Mouse (Mus musculus) forebrain, embryonic 16.5 days (tissue): Measurements from ENCODE around the gene Srsf1. TPM values are rescaled to one million over a fixed set of nuclear protein-coding genes. Genes with fewer than 3 reads are reported as not detected.

Source experiments
- ATAC-seq: fragments of 200-750 bp; cut with Nextera tagmentation; 2 replicates; pipeline ENCODE4 v1.8.0; 2017; ENCODE audit warnings: mild to moderate bottlenecking, moderate library complexity
- H3K27ac ChIP-seq: fragments of 300-500 bp; sonication (generic); 2 replicates; pipeline ENCODE4 v1.5.1; 2014; ENCODE audit warnings: low read length, control low read depth
- H3K27me3 ChIP-seq: fragments of 300-500 bp; sonication (generic); replicated peaks from 2 replicates; pipeline ENCODE4 v1.6.1; 2014; ENCODE audit warnings: low read length; ENCODE audit not compliant: control insufficient read depth, insufficient read depth
- H3K36me3 ChIP-seq: fragments of 300-500 bp; sonication (generic); 2 replicates; pipeline ENCODE4 v1.6.1; 2014; ENCODE audit not compliant: control insufficient read depth, insufficient read depth
- H3K4me1 ChIP-seq: fragments of 300-500 bp; sonication (generic); replicated peaks from 2 replicates; pipeline ENCODE4 v1.6.1; 2014; ENCODE audit warnings: low read length; ENCODE audit not compliant: control insufficient read depth, insufficient read depth
- H3K4me2 ChIP-seq: fragments of 300-500 bp; sonication (generic); 2 replicates; pipeline ENCODE4 v1.6.1; 2014; ENCODE audit warnings: mild to moderate bottlenecking, low read length, control low read depth
- H3K4me3 ChIP-seq: fragments of 300-500 bp; sonication (generic); replicated peaks from 2 replicates; pipeline ENCODE4 v1.5.1; 2014; ENCODE audit warnings: mild to moderate bottlenecking, low read length, control low read depth
- H3K9ac ChIP-seq: fragments of 300-500 bp; sonication (generic); replicated peaks from 2 replicates; pipeline ENCODE4 v1.6.1; 2014; ENCODE audit warnings: low read depth, low read length, control low read depth
- H3K9me3 ChIP-seq: fragments of 300-500 bp; sonication (generic); 2 replicates; pipeline ENCODE4 v1.6.1; 2016; ENCODE audit warnings: low read length; ENCODE audit not compliant: control insufficient read depth
- WGBS: fragments of 180-500 bp; shearing (Covaris S2); extraction: QIAGEN DNeasy Blood & Tissue Kit; methylation state at CpG from one replicate; pipeline ENCODE4 v1.1.7; 2014; 5-methylcytosine and 5-hydroxymethylcytosine counted together
- polyA plus RNA-seq: library from polyadenylated mRNA; unstranded; fragments of >200 nt; fragmentation: Nextera tagmentation; extraction: Ambion mirVana; gene quantifications from 2 replicates; pipeline ENCODE4 v1.2.1, GENCODE M21; 2015

Srsf1 gene
- polyA plus RNA-seq, 1 experiment from 2014 or later, result 290 TPM

DNA sequence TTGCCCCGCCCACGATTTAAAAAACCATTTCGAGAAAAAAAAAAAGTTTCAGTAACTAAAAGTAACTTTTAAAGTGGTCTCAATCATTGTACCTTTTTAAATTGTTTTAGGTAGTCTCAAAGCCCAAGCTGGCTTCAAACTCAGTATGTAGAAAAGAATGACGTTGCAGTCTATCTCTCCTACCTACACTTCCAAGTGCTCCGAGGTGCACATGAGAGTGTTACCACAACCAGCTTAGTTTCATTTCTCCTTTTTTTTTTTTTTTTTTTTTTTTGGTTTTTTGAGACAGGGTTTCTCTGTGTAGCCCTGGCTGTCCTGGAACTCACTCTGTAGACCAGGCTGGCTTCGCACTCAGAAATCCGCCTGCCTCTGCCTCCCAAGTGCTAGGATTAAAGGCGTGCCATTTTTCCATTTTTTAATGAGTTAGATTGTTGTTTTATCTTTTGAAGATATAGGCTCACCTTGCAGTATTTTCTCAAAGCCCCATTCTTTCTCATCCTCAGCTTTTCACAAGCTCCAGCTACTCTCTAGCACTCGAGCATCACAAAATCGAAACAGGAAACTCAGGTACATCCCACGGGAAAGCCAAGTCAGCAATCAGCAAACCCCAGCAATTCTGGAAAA lies 34.4 kb upstream of the Srsf1 start:
- 94% methylated on average over 11 of the region's 11 CpGs for WGBS
- H3K9ac ChIP-seq, result no peak overlapping the region

DNA sequence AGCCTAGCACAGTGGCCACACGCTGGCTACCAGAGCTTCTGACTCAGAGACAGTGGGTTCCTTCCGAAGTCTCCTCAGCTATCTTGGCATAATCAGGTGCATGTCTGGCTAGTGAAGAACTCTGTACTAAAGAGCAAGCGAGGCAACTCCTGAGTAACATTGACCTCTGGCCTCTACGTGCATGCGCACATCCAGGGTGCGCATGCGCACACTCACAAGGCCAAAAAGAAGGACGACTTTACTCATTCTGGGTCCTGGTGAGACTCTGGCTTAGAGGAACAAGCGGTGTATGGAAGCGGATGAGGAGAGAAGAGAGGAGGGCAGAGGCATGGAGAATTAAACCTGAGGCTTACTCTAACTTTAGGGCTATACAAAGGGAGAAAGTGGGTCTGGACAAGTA lies 33.5 kb upstream of the Srsf1 start:
- WGBS, result 93% methylated on average over 10 of the region's 10 CpGs

More for the DNA sequence above, 34.4 kb upstream of the Srsf1 start:
- Histone ChIP-seq H3K27me3 (0 out of 2 replicates have a peak, but pooled peaks cover 2% of the 10 kb centered on the region), H3K27ac (no peak overlapping the region), H3K9me3 (no peaks in the 10 kb centered on the region), H3K4me2 (no peak overlapping the region), H3K4me1 (peaks cover 18% of the 10 kb centered on the region), H3K4me3 (no peak overlapping the region), H3K36me3 (no peaks in the 10 kb centered on the region)
- no peak for ATAC-seq

GRCm38 (mm10) chr11:88015161-88015560 lies 32.0 kb upstream of the Srsf1 start:
- no peaks in the 10 kb centered on the region for H3K36me3 ChIP-seq
- no peak for ATAC-seq
- H3K27me3 ChIP-seq, result 0 out of 2 replicates have a peak, but pooled peaks cover 2% of the 10 kb centered on the region
- H3K9me3 ChIP-seq, result no peaks in the 10 kb centered on the region
- H3K4me1 ChIP-seq, result peaks cover under 1% of the 10 kb centered on the region
- no peak overlapping the region for H3K9ac ChIP-seq
- H3K4me3 ChIP-seq, result no peak overlapping the region
- H3K27ac ChIP-seq, result no peak overlapping the region; the same call in 1 of the 2 replicates
- 83% methylated on average over 11 of the region's 11 CpGs for WGBS
- no peak overlapping the region for H3K4me2 ChIP-seq

More for the DNA sequence above, 33.5 kb upstream of the Srsf1 start:
- Histone ChIP-seq H3K4me3 (no peak overlapping the region), H3K9ac (no peak overlapping the region), H3K9me3 (no peaks in the 10 kb centered on the region), H3K36me3 (no peaks in the 10 kb centered on the region), H3K27me3 (0 out of 2 replicates have a peak, but pooled peaks cover 2% of the 10 kb centered on the region), H3K27ac (no peak overlapping the region), H3K4me1 (peaks cover 16% of the 10 kb centered on the region), H3K4me2 (no peak overlapping the region)
- ATAC-seq, result no peak

DNA sequence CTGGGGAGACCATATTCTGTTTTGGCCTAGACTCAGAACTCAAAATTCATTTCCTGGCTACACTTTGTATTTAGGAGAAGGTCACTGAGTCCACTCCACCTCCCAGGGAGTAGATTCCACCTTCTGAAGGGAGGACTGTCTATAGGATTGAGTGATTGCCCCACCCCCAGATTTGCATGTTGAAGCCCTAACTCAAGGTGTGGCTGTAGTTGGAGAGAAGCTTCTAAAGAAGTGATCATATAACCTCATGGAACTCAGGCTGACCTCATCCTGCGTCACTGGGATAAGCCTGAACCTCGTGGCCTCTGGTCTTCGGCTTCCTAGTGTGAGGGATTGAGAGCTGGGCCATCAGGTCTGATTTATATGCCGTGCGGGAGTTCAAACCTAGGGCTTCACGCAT lies 31.4 kb upstream of the Srsf1 start:
- ATAC-seq, result no peak
- WGBS, result 93% methylated on average over 6 of the region's 6 CpGs
- no peak overlapping the region for H3K27ac ChIP-seq

GRCm38 (mm10) chr11:88023933-88024332 lies 23.2 kb upstream of the Srsf1 start:
- Histone ChIP-seq H3K27ac (no peak overlapping the region), H3K27me3 (no peaks in the 10 kb centered on the region), H3K9ac (no peak overlapping the region), H3K36me3 (no peaks in the 10 kb centered on the region), H3K9me3 (no peaks in the 10 kb centered on the region), H3K4me1 (peaks cover 14% of the 10 kb centered on the region), H3K4me2 (no peak overlapping the region), H3K4me3 (no peak overlapping the region)
- no peak for ATAC-seq
- WGBS, result 90% methylated on average over 2 of the region's 2 CpGs

More for the DNA sequence above, 31.4 kb upstream of the Srsf1 start:
- Histone ChIP-seq H3K4me1 (no peaks in the 10 kb centered on the region), H3K36me3 (no peaks in the 10 kb centered on the region), H3K9me3 (no peaks in the 10 kb centered on the region), H3K4me2 (no peak overlapping the region), H3K4me3 (no peak overlapping the region), H3K27me3 (0 out of 2 replicates have a peak, but pooled peaks cover 2% of the 10 kb centered on the region), H3K9ac (no peak overlapping the region)

- 0 out of 2 replicates have a peak, but pooled peaks have one; percentile 1 for ATAC-seq
- no peaks in the 10 kb centered on the region for H3K27me3 ChIP-seq
- H3K4me2 ChIP-seq, result no peak overlapping the region
- no peaks in the 10 kb centered on the region for H3K36me3 ChIP-seq
- 30% methylated on average over 9 of the region's 9 CpGs for WGBS
- no peak overlapping the region for H3K9ac ChIP-seq
- no peaks in the 10 kb centered on the region for H3K9me3 ChIP-seq
- H3K27ac ChIP-seq, result peak overlapping the region; percentile 83
- H3K4me1 ChIP-seq, result peaks cover 24% of the 10 kb centered on the region
- H3K4me3 ChIP-seq, result no peak overlapping the region
Observed at GRCm38 (mm10) chr11:88027391-88028035, 19.7 kb upstream of the Srsf1 start.

- peak overlapping the region; percentile 26; the same call in 1 of the 2 replicates for H3K9ac ChIP-seq
- H3K9me3 ChIP-seq, result no peaks in the 10 kb centered on the region
- no peaks in the 10 kb centered on the region for H3K36me3 ChIP-seq
- H3K4me3 ChIP-seq, result no peak overlapping the region
- peaks cover 27% of the 10 kb centered on the region for H3K4me1 ChIP-seq
- 1% methylated on average over 16 of the region's 16 CpGs for WGBS
- H3K4me2 ChIP-seq, result peak overlapping the region; percentile 11; the same call in 1 of the 2 replicates
- H3K27me3 ChIP-seq, result no peaks in the 10 kb centered on the region
- ATAC-seq, result peak; percentile 89
- peak overlapping the region; percentile 83 for H3K27ac ChIP-seq
Observed at GRCm38 (mm10) chr11:88028193-88028684, 18.9 kb upstream of the Srsf1 start.

DNA sequence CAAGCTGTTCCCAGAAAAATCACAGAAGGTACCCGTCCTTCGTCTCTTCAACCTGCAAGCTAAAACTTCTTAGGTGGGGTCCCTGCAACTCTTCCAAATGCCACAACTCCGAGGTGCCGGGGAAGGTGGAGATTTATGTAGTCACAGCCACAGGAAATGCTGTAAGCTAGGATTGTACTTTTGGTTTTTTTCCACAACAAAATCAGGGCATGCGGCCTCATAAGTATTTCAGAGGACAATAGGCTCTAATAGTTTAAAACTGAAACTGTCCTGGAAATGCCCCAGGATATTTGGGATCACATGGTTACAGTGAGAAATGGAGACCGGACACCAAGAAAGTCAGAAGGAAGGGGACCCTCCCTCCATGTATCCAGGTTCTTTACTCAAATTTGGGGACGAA lies 17.0 kb upstream of the Srsf1 start:
- Histone ChIP-seq H3K27ac (no peak overlapping the region), H3K9me3 (no peaks in the 10 kb centered on the region), H3K4me3 (no peak overlapping the region), H3K36me3 (no peaks in the 10 kb centered on the region), H3K9ac (no peak overlapping the region), H3K4me1 (peaks cover 27% of the 10 kb centered on the region), H3K4me2 (no peak overlapping the region), H3K27me3 (no peaks in the 10 kb centered on the region)
- WGBS, result 94% methylated on average over 7 of the region's 7 CpGs
- no peak for ATAC-seq

- no peaks in the 10 kb centered on the region for H3K9me3 ChIP-seq
- 96% methylated on average over 2 of the region's 2 CpGs for WGBS
- H3K4me2 ChIP-seq, result no peak overlapping the region
- H3K27me3 ChIP-seq, result no peaks in the 10 kb centered on the region
- H3K4me1 ChIP-seq, result peaks cover 27% of the 10 kb centered on the region
- no peak overlapping the region for H3K9ac ChIP-seq
- no peak overlapping the region for H3K4me3 ChIP-seq
- no peak for ATAC-seq
- no peaks in the 10 kb centered on the region for H3K36me3 ChIP-seq
- H3K27ac ChIP-seq, result no peak overlapping the region
Observed at GRCm38 (mm10) chr11:88030836-88031235, 16.3 kb upstream of the Srsf1 start.
